Mouse (Mus musculus) kidney, adult 2 months (tissue): ENCODE results near the gene Cck. TPM values are rescaled to one million over a fixed set of nuclear protein-coding genes. Genes with fewer than 3 reads are reported as not detected.

Experiments used
- DNase-seq: peaks from one replicate; pipeline ENCODE4 v3.0.0; 2021
- H3K27ac ChIP-seq: fragments of 200-500 bp; 2 replicates; pipeline ENCODE4 v1.5.1; 2012; ENCODE audit warnings: low read depth, low read length, control low read depth, inconsistent platforms; ENCODE audit not compliant: insufficient read depth
- H3K27me3 ChIP-seq: fragments of 200-500 bp; replicated peaks from 2 replicates; pipeline ENCODE4 v1.6.1; 2012; ENCODE audit warnings: mild to moderate bottlenecking, moderate library complexity, low read length, inconsistent platforms; ENCODE audit not compliant: control insufficient read depth, insufficient read depth
- H3K36me3 ChIP-seq: fragments of 200-500 bp; 2 replicates; pipeline ENCODE4 v1.6.1; 2012; ENCODE audit warnings: mild to moderate bottlenecking, moderate library complexity, low read length, inconsistent platforms; ENCODE audit not compliant: control insufficient read depth, insufficient read depth
- H3K4me1 ChIP-seq: fragments of 200-500 bp; 2 replicates; pipeline ENCODE4 v1.6.1; 2011; ENCODE audit warnings: low read length; ENCODE audit not compliant: control insufficient read depth, insufficient read depth
- H3K4me3 ChIP-seq: fragments of 200-500 bp; 2 replicates; pipeline ENCODE4 v1.5.1; 2011; ENCODE audit warnings: mild to moderate bottlenecking, low read depth, low read length, control low read depth; ENCODE audit not compliant: insufficient read depth
- CTCF ChIP-seq: fragments of 200-500 bp; conservative IDR thresholded peaks from 2 replicates; pipeline ENCODE4 v1.5.1; 2011; ENCODE audit warnings: low read depth, mild to moderate bottlenecking, control low read depth, low read length, moderate library complexity, mixed read lengths; ENCODE audit not compliant: insufficient read depth, insufficient read length
- POLR2A ChIP-seq: fragments of 200-500 bp; IDR thresholded peaks from one replicate; pipeline ENCODE4 v1.6.1; 2011; ENCODE audit warnings: low read depth, low read length, control low read depth
- whole genome bisulfite sequencing: fragments of 180-500 bp; shearing (Covaris S2); methylation state at CpG from one replicate; pipeline ENCODE4 v1.1.7; 2018; 5-methylcytosine and 5-hydroxymethylcytosine counted together
- polyA plus RNA-seq: library from polyadenylated mRNA; depleted of rRNA; stranded (reverse); fragments of >200 nt; gene quantifications from 2 replicates; pipeline ENCODE4 v1.2.3, GENCODE M21; 2012; rRNA removed

Cck gene
- polyA plus RNA-seq, 1 experiment: 87.7 TPM

GRCm38 (mm10) chr9:121444367-121444707 is 51.2 kb downstream of the Cck start:
- DNase-seq: no peak
- H3K36me3 ChIP-seq: peaks cover 3% of the 10 kb centered on the region
- no peak overlapping the region for H3K27ac ChIP-seq
- WGBS: 77% methylated on average over 3 of the region's 3 CpGs
- no peaks in the 10 kb centered on the region for H3K27me3 ChIP-seq
- TF ChIP-seq CTCF (no peak), POLR2A (no peak)
- no peak overlapping the region for H3K4me3 ChIP-seq
- no peaks in the 10 kb centered on the region for H3K4me1 ChIP-seq

GRCm38 (mm10) chr9:121443696-121444366 is 51.7 kb downstream of the Cck start:
- H3K36me3 ChIP-seq: peaks cover 3% of the 10 kb centered on the region
- 72% methylated on average over 31 of the region's 31 CpGs for WGBS
- TF ChIP-seq CTCF (no peak), POLR2A (no peak)
- no peak overlapping the region for H3K27ac ChIP-seq
- DNase-seq: no peak
- H3K4me1 ChIP-seq: no peaks in the 10 kb centered on the region
- H3K4me3 ChIP-seq: no peak overlapping the region
- no peaks in the 10 kb centered on the region for H3K27me3 ChIP-seq

- Histone ChIP-seq H3K4me1 (no peaks in the 10 kb centered on the region), H3K27ac (no peak overlapping the region), H3K4me3 (no peak overlapping the region), H3K36me3 (no peaks in the 10 kb centered on the region), H3K27me3 (no peaks in the 10 kb centered on the region)
- DNase-seq: no peak
- WGBS: 77% methylated on average over 1 of the region's 1 CpGs
- TF ChIP-seq POLR2A (no peak), CTCF (no peak)
These were observed 53.3 kb downstream of the Cck start for GRCm38 (mm10) chr9:121442145-121442544.

Other genes starting within 250 kb of the Cck start
- 1.9 and 4.8 TPM in 2 replicates for gene Ulk4, start 218.5 kb downstream of the Cck start, polyA plus RNA-seq
- 65.1 and 65.2 TPM in 2 replicates for gene Trak1, start 198.2 kb downstream of the Cck start, polyA plus RNA-seq
- 0.11 TPM in 1 of 2 replicates, not detected in the other for gene Lyzl4, start 146.4 kb upstream of the Cck start, polyA plus RNA-seq
- 2.0 and 5.4 TPM in 2 replicates for gene Vipr1, start 147.0 kb upstream of the Cck start, polyA plus RNA-seq
- gene Sec22c, start 209.8 kb upstream of the Cck start, polyA plus RNA-seq: 6.6 and 7.4 TPM in 2 replicates
- 52.4 and 61.5 TPM in 2 replicates for gene Ss18l2, start 214.6 kb upstream of the Cck start, polyA plus RNA-seq
- gene Nktr, start 223.5 kb upstream of the Cck start, polyA plus RNA-seq: 24.8 and 28.5 TPM in 2 replicates